Mouse (Mus musculus) spleen, adult 2 months (tissue): Measurements from ENCODE around the gene St6galnac3.

Experiments
- CTCF ChIP-seq: fragments of 200-500 bp; IDR thresholded peaks from 2 replicates; pipeline ENCODE4 v1.5.1; 2011; ENCODE audit warnings: mild to moderate bottlenecking, inconsistent platforms; ENCODE audit not compliant: insufficient read depth, insufficient read length, insufficient replicate concordance; ENCODE audit errors: extremely low read depth
- POLR2A ChIP-seq: fragments of 200-500 bp; IDR thresholded peaks from 2 replicates; pipeline ENCODE4 v1.6.1; 2011; ENCODE audit warnings: low read depth, low read length, inconsistent platforms

DNA sequence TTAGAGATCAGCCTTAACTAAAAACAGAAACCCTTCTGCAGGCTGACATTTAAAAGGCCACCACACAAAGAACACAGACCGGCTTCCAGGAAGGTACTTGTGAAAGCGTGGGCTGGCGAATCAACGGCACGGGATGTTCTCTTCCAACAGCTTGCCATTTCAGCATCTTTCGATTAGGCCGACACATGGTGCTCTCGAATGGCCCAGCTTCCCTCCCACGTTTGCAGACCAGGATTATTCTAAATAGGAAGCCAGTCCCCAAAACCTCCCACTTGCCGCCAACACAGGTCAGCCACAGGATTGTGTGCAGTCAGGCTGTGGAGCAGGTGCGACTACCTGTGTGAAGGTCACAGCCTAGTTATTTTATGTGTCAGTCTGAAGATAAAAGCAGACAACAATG is 153.8 kb downstream of the St6galnac3 start:
- TF ChIP-seq CTCF: no peak
- TF ChIP-seq POLR2A: no peak
